Mouse (Mus musculus): ENCODE data around the gene Tardbp.

The Tardbp gene

GRCm38 (mm10) chr4:148598826-148599225, 28.0 kb downstream of the Tardbp start:
- no peak for DNase-seq

GRCm38 (mm10) chr4:148596731-148597130, 30.1 kb downstream of the Tardbp start:
- no peak for DNase-seq

GRCm38 (mm10) chr4:148595916-148596315, 30.9 kb downstream of the Tardbp start:
- no peak for DNase-seq

DNA sequence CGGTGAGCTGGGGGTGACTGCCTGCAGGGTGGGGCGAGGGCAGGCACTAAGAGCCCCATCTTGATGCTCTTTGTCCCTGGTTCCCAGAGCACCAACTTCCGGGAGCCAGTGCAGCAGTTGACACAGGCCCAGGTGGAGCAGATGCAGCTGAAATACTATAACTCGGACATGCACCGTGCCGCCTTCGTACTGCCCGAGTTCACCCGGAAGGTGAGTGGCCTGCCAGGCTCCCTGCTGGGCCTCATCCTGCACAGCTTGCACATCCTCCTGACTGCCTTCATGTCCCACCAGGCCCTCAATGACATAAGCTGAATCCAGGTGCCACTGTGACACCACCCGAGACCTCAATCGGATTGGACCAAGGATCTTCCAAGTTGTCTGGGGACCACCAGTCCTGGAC, 32.8 kb downstream of the Tardbp start:
- no peak for DNase-seq

DNA sequence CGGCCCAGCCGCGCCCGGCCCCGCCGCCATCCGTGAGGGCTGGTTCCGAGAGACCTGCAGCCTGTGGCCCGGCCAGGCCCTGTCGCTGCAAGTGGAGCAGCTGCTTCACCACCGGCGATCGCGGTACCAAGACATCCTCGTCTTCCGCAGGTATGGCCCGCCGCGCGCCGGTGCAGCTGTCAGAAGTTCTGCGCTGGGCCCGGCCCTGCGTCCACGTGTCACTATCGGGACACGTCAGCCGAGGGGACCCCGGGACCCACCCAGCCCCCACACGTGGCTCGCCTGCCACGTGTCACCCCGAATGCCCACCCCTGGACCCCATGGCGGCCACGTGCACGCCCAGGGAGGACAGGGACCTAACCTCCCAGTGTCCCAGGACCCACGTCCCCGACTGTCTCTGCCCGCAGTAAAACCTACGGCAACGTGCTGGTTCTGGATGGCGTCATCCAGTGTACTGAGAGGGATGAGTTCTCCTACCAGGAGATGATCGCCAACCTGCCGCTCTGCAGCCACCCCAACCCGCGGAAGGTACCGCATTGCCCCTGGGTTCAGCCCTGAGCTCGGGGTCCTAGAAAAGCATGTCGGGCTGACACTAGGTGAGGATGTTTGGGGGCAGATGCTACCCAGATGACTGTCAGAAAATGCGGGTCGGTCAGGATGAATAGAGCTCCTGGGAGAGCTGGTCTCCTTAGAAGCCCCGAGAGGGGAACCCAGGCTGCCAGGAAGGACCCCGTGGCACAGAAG, 35.0 kb downstream of the Tardbp start:
- DNase-seq: no peak

- DNase-seq: peak; percentile 96
These were observed 35.6 kb downstream of the Tardbp start, which contains the start of gene Srm for GRCm38 (mm10) chr4:148591171-148591630. TSS of gene Srm (plus strand) at chr4:148591503.

DNA sequence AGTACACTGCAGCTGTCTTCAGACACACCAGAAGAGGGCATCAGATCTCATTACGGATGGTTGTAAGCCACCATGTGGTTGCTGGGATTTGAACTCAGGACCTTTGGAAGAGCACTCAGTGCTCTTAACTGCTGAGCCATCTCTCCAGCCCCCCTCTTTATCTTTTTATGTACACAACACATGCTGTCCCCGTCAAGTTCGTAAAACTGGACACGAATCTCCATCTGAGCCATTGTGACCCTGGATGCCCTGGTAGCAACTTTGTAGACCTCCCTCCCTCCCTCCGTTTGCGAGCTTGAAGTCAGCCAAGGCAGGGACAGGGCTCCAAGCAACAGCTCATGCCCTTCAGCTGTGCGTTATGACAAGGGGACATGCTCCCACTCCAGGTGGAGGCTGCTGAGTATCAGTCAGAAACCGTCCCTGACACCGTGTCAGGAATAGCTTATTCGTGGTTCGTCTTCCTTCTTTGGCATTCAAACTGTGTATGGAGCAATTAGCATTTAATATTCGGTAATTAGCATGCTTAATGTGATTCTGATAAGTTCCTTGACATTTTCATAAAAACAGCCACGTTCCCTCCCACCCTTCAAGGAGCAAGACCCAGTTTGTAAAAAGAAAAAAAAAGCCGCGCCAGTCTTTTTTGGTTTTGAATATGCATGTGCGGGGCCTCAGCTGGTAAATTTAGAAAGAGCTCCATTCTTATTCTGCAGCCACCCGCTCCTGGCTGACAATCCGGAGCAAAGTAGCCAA, 36.2 kb downstream of the Tardbp start:
- no peak for DNase-seq

DNA sequence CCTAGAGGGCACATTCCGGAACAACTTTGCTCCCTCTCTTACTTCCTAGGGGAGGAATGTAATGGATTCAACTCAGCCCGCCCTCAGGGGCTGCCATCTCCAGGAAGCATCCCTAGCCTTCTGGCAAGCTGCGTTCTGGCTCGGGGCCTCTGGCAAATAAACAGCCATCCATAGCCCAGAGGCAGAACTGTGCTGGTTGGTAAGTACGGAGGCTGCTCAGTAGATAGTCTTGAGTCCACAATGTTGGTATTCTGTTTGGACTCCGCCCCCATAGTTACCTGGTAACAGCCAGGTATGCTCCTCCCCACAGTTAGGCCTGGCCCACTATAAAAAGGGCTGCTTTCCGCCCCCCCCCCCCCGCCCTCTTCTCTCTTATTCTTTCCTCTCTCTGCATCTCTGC, 37.3 kb downstream of the Tardbp start:
- DNase-seq: no peak

- no peak for DNase-seq
These were observed 38.0 kb downstream of the Tardbp start for GRCm38 (mm10) chr4:148588793-148589192.

DNA sequence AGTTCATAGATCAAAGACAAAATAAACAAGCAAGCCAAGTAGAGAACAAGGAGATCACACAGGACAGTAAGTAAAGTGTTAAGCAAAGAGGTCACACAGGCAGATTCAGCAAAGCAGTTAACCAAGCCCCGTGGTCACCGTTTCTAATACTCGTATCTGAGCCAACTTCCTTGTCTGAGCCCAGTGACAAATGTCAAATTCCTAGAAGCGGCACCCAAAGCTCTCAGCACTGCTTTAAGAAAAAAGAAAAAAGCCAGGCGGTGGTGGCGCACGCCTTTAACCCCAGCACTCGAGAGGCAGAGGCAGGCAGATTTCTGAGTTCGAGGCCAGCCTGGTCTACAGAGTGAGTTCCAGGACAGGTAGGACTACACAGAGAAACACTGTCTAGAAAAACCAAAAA, 40.2 kb downstream of the Tardbp start:
- DNase-seq: no peak

DNA sequence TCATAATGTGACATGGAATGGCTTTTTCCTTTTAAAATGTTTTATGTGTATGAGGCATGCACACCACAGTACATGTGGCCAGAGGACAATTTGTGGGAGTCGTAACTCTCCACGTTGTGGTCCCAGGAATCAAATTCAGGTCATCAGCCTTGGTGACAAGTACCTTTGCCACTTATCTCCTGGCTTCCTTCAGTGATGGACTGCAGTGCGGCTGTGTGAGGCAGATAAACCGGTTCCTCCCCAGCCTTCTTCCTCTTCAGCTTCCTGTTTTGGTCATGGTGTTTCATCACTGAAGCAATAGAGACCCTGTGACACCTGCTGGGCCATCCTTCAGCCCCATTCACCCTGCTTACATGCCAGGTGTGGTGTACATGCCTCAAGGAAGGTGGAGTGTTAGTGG, 43.6 kb downstream of the Tardbp start:
- no peak for DNase-seq

GRCm38 (mm10) chr4:148581422-148581821, 45.4 kb downstream of the Tardbp start:
- DNase-seq: no peak

GRCm38 (mm10) chr4:148580765-148581164, 46.1 kb downstream of the Tardbp start:
- DNase-seq: no peak

DNA sequence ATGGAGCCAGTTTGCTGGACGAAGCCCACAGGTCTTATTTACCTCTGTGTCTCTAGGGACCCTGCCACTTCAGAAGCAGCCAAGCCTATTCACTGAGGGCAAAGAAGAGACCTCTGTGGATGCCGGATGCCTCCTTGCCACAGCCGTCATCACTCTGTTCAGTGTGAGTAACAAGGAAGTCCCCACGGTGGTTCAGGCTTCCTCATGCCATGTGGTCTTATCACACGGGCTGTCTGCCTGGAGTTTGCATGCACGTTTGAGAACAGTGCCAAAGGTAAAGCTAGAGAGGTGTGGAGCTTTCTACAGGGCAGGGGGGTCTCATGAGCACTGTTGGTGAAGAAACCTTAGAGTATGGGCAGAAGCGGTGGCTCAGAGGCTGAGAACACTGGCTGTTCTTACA, 53.6 kb downstream of the Tardbp start:
- DNase-seq: no peak

- DNase-seq: no peak
These were observed 56.0 kb downstream of the Tardbp start for GRCm38 (mm10) chr4:148570693-148571295.

- DNase-seq: no peak
These were observed 56.7 kb downstream of the Tardbp start for GRCm38 (mm10) chr4:148570138-148570537.

GRCm38 (mm10) chr4:148563595-148563994, 63.2 kb downstream of the Tardbp start:
- DNase-seq: no peak

GRCm38 (mm10) chr4:148562676-148563075, 64.1 kb downstream of the Tardbp start:
- DNase-seq: no peak
